Mouse (Mus musculus) left cerebral cortex, adult 18-20 months (tissue): ENCODE data around the gene Gm44503. TPM values are rescaled to one million over a fixed set of nuclear protein-coding genes. Genes with fewer than 3 reads are reported as not detected.

ENCODE experiments used
- microRNA-seq, 2 experiments: library from miRNA; unstranded; fragments of <30 nt; microRNA quantifications; one replicate each; pipeline ENCODE4 v1.2.0; 2021
- total RNA-seq, 2 experiments: library from RNA; stranded (reverse); gene quantifications; 2 replicates each; pipeline ENCODE4 v1.2.3; 2021

Gene Gm44503
- total RNA-seq, 2 experiments from 2014 or later: not detected

Small RNA genes lying within 50 kb of the gene (microRNA-seq; reads per million reads assigned to microRNA genes)
- gene Gm27353: 0 reads per million in 2 experiments

Other genes starting within 250 kb of the Gm44503 start
- 1 to 10 TPM; 1.7 to 3.0 TPM for gene Prtg, start 152.0 kb upstream of the Gm44503 start, total RNA-seq
- gene Pygo1, start 33.2 kb upstream of the Gm44503 start, total RNA-seq: 10 to 100 TPM; 18.6 to 19.5 TPM
- gene Dyx1c1, start 67 bp upstream of the Gm44503 start, total RNA-seq: 1 to 10 TPM; 1.8 to 2.2 TPM
- 1 to 10 TPM; 9.1 to 9.5 TPM for gene Ccpg1os, start 26.5 kb downstream of the Gm44503 start, total RNA-seq
- gene Ccpg1, start 26.6 kb downstream of the Gm44503 start, total RNA-seq: 100 to 1,000 TPM; 115 to 120 TPM
- gene Pigb, start 81.5 kb downstream of the Gm44503 start, total RNA-seq: 10 to 100 TPM; 12.4 to 13.5 TPM
- gene Rab27a, start 86.0 kb downstream of the Gm44503 start, total RNA-seq: 1 to 10 TPM; 8.2 to 8.4 TPM
- 1 to 10 TPM; 1.7 to 2.3 TPM for gene Khdc3, start 143.0 kb downstream of the Gm44503 start, total RNA-seq
- gene Gm20509, start 143.6 kb downstream of the Gm44503 start, total RNA-seq: under 1 TPM in 1 of 2 experiments, not detected in 1; 0.49 TPM
- gene Rsl24d1, start 154.6 kb downstream of the Gm44503 start, total RNA-seq: 10 to 100 TPM; 53.4 to 60.5 TPM